Mouse (Mus musculus) retina, postnatal 7 days (tissue): ENCODE results near the gene Cfap43.
A peak's percentile ranks its signal among the peaks of the same experiment; 100 is the strongest.

Experiments used
- DNase-seq: peaks from one replicate; pipeline ENCODE4 v3.0.0-alpha.2; 2012; ENCODE audit warnings: low read depth, low spot score

The Cfap43 gene

GRCm38 (mm10) chr19:47795009-47795728, 123.9 kb downstream of the Cfap43 start:
- DNase-seq, result peak; percentile 31

DNA sequence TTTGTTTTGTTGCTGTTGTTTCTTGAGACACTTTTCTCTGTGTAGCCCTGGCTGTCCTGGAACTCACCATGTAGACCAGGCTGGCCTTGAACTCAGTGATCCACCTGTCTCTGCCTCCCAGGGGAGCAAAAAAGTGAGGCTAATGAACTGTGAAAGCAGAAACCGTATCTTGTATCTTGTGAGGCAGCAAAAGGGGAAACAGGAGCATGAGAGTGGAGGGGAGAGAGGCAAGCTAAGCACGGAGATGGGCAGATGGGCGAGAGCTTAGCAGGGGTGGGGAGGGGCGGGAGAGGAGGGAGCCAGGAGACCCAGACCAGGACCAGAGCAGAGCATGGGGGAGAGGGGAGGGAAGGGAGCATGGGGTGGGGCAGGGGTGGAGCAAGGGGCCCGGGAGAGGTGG, 124.8 kb downstream of the Cfap43 start:
- peak; percentile 20 for DNase-seq

- no peak for DNase-seq
These were observed 128.6 kb downstream of the Cfap43 start for GRCm38 (mm10) chr19:47790316-47791020.

GRCm38 (mm10) chr19:47783898-47784297, 135.2 kb downstream of the Cfap43 start:
- no peak for DNase-seq

- DNase-seq, result no peak
These were observed 138.1 kb downstream of the Cfap43 start for GRCm38 (mm10) chr19:47780972-47781371.

- DNase-seq, result no peak
These were observed 138.9 kb downstream of the Cfap43 start for GRCm38 (mm10) chr19:47780145-47780544.

DNA sequence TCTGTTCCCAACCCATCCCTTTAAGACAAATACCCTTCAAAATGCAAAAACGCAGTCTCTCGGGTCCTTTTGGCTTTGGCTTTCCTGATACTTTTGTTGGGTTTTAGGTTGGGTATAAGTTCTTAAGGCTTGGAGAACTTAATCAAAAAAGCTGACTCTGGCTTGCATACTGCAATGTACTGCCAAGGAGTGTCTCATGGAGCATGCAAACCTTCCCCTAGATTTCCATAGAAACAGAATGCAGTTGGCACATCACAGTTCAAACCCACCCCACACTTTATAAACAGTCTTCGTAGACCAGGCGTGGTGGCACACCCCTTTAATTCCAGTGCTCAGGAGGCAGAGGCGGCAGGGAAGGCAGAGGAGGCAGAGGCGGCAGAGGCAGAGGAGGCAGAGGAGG, 141.2 kb downstream of the Cfap43 start:
- DNase-seq, result no peak

DNA sequence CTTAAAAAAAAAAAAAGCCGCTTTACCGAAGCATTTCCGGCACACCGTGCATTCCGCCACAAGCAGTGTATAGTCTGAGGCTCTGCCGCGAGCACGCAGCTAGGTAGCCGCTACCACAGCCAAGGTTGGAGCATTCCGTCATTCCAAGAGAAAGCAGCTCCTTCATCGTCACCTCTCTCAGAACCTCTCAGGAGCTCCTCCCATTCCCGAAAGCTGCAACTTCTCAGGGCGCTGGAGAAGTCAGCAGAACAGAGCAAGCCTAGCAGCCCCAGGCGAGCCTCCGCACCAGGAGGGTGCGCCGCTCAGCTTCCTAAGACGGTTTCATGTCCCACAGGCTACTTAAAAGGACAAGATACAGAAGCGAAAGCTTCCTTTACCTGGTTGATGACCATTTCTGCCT, 163.5 kb downstream of the Cfap43 start:
- no peak for DNase-seq

- no peak for DNase-seq
These were observed 164.2 kb downstream of the Cfap43 start for GRCm38 (mm10) chr19:47754931-47755330.

GRCm38 (mm10) chr19:47753921-47754320, 165.2 kb downstream of the Cfap43 start:
- DNase-seq, result no peak

DNA sequence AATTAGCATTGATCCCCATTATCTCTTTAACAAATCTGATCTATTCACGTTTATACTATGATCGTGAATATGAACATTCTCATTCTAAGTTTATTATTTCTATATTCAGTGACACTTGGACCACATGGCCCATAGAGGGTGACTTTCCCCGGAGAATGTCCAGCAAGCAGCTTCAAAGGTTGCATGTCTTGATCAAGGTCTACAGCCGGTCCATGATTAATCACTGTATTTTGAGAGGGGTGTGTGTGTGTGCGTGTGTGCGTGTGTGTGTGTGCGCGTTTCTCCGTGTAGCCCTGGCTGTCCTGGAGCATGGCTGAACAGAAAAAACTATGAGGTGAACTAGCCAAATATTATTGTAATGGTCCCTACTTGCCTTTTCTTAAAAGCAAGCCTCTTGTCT, 166.6 kb downstream of the Cfap43 start:
- DNase-seq, result no peak

DNA sequence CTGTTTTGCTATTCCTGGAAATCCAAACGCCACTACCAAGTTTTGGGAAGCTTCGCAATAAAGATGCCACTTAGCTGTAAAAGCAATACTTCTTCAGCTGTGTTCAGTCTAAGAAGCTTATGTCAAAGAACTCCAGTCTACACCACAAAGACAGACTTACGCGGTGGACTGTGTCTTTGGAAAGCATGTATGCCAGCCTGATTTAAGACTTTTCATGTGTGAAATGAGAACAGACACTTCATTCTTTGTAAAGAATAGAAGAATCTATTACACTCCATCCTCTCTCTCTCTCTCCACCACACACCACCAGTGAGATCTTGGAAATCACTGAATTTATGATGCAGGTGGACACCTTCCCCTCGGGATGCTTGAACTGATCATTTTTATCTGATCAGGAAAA, 168.7 kb downstream of the Cfap43 start:
- no peak for DNase-seq

DNA sequence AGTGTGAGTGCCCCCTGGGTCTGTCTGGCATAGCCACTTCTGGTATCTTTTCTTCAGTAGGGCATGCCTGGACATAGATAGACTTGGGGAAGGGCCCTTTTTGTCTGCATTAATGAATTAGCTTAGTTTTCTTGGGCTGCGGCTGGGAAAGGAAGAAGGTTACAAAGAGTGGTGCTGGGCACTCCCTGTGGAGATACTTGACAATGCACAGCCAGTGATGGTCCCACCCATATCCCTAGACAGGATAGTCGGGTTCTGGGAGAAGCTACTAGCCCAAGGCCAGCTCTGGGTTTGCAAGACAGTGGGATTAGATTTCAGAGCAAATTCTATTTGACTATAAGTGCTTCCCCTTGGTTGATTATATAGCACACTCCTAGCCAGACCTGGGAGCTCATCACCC, 170.1 kb downstream of the Cfap43 start:
- no peak for DNase-seq

DNA sequence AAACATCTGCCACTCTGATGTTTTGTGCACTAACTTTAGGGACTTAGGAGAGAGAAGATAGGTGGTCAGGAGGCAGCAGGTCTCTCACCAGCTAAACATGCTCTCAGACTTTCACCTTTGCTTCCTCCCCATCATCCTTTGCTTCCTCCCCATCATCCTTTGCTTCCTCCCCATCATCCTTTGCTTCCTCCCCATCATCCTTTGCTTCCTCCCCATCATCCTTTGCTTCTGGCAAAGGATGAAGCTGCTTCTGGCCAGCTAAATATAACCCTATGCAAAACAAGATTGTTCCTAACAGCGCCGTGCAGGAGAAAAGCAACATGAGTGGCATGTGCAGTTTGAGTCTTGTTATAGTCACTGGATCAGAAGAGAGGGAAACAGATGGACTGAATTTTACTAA, 172.0 kb downstream of the Cfap43 start:
- DNase-seq, result no peak

DNA sequence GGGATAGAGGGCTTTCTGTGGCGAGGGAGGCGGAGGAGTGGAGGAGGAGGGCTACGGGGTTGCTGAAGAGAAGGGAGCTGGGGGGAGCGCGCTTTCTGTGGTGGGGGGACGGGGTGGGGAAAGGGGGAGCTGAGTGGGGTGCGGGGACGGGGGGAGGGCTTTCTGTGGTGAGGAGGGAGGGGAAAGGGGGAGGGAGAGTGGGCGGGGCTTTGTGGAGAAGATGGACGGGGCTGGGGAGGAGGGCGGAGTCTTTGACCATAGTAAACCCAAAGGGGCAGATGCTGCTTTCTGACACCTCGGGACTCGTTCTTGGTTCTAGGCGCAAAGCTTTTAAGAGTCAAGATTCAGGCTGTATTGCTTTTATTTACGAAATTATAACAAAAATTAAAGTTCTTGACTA, 187.2 kb downstream of the Cfap43 start:
- no peak for DNase-seq

- peak; percentile 97 for DNase-seq
These were observed 187.8 kb downstream of the Cfap43 start, which contains the start of gene Sfr1 for GRCm38 (mm10) chr19:47731071-47731881. TSS of gene Sfr1 (plus strand) at chr19:47731682.

GRCm38 (mm10) chr19:47730691-47731070, 188.4 kb downstream of the Cfap43 start:
- no peak for DNase-seq

DNA sequence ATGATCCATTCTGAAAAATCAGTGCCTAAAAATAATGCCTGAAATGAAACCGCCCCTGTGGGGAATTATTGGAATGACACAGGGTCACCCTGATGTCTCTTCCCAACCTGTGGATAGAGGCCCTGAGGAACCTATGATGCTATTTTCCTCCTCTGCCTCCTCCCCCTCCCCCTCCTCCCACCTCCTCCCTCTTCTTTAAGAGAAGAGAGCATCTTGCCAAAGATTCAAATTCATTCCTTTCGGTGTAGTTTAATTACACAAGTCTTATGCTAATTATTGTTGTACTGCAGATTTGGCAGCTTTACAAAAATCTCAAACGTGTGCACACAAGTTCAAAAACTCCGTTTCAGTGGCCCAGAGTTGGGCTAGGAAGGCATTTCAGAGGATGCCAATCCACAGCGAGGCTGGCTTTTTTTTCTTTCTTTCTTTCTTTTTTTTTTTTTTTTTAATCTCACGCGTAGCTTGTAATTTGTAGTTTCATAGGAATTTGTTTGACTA, 193.4 kb downstream of the Cfap43 start:
- no peak for DNase-seq

- DNase-seq, result no peak
These were observed 194.2 kb downstream of the Cfap43 start for GRCm38 (mm10) chr19:47724903-47725302.

DNA sequence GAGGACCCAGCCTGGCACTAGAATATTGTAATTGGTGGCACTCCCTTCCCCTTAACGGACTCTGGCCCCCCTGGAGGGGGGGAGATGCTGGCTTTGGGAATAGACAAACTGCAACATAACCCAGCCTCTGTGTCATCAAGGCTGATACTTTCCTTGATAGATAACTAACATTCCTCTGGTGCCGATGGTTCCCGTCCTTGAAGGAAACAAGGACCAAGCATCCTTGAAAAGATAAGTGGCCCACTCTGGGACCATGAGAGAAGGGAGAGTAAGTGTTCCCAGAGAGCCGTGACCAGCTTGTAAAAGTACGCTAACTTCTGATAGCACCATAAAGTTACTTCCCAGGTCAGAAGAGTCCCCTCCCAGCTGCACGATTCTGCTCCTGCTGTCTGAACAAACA, 196.6 kb downstream of the Cfap43 start:
- DNase-seq, result no peak

GRCm38 (mm10) chr19:47719147-47719546, 199.9 kb downstream of the Cfap43 start:
- no peak for DNase-seq

DNA sequence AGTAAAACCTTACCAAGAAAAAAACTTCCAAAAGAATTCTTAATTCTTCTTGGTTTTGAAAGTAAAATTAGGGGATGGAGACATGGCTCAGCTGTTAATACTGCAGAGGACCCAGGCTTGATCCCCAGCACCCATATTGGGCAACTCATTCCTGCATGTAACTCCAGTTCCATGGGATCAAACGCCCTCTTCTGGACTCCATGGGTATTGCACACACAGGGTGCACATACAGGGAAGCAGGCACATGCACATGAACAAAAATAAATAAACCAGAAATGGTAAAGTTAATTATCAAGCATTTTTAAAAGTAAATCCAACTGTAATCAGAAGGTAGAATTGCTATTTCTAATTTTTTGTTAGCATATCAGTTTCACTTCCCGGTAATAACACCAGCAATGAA, 202.9 kb downstream of the Cfap43 start:
- DNase-seq, result no peak
